Mouse (Mus musculus) erythroblast, embryonic 14.5 days (primary cell): Measurements from ENCODE around the gene Ssr1.

ENCODE experiments used
- GATA1 ChIP-seq: IDR thresholded peaks from 2 replicates; pipeline ENCODE4 v1.6.1; 2012; ENCODE audit warnings: low read length, inconsistent platforms, mixed read lengths
- TAL1 ChIP-seq: IDR thresholded peaks from 3 replicates; pipeline ENCODE4 v1.6.1; 2012; ENCODE audit warnings: low read length, inconsistent platforms, mixed read lengths

DNA sequence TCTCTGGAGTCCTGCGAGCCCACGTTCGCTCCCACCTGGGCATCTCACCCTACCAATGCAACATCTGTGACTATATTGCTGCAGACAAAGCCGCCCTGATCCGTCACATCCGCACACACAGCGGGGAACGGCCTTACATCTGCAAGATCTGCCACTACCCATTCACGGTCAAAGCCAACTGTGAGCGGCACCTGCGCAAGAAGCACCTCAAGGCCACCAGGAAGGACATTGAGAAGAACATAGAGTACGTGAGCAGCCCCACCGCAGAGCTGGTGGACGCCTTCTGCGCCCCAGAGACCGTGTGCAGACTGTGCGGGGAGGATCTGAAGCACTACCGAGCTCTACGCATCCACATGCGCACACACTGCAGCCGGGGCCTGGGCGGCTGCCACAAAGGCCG is 63.4 kb downstream of the Ssr1 start:
- TF ChIP-seq TAL1 = no peak
- TF ChIP-seq GATA1 = no peak
